Mouse (Mus musculus) embryonic facial prominence, embryonic 14.5 days (tissue): Measurements from ENCODE around the gene Olfr785. TPM values are rescaled to one million over a fixed set of nuclear protein-coding genes. Genes with fewer than 3 reads are reported as not detected.
A peak's percentile ranks its signal among the peaks of the same experiment; 100 is the strongest.
"Not testable (repeated sequence)": the region's sequence is repeated elsewhere in the genome, so short reads cannot be mapped to it uniquely, and the experiment has no call there.

ENCODE experiments used
- ATAC-seq: fragments of 200-750 bp; cut with Nextera tagmentation; 2 replicates; pipeline ENCODE4 v1.8.0; 2017; ENCODE audit warnings: low read depth, moderate number of reproducible peaks, moderate TSS enrichment
- DNase-seq: peaks from one replicate; pipeline ENCODE4 v3.0.0-alpha.2; 2015; ENCODE audit warnings: low spot score
- H3K27ac ChIP-seq: fragments of 300-500 bp; sonication (generic); replicated peaks from 2 replicates; pipeline ENCODE4 v1.5.1; 2014; ENCODE audit warnings: low read depth, mild to moderate bottlenecking, low read length, moderate library complexity
- H3K27me3 ChIP-seq: fragments of 300-500 bp; sonication (generic); replicated peaks from 2 replicates; pipeline ENCODE4 v1.6.1; 2014; ENCODE audit warnings: low read length; ENCODE audit not compliant: control insufficient read depth, insufficient read depth
- H3K36me3 ChIP-seq: fragments of 300-500 bp; sonication (generic); 2 replicates; pipeline ENCODE4 v1.6.1; 2014; ENCODE audit warnings: low read length, mixed read lengths; ENCODE audit not compliant: control insufficient read depth, insufficient read depth
- H3K4me1 ChIP-seq: fragments of 300-500 bp; sonication (generic); 2 replicates; pipeline ENCODE4 v1.6.1; 2014; ENCODE audit warnings: antibody characterized with exemption, low read length; ENCODE audit not compliant: control insufficient read depth, insufficient read depth
- H3K4me2 ChIP-seq: fragments of 300-500 bp; sonication (generic); 2 replicates; pipeline ENCODE4 v1.6.1; 2014; ENCODE audit warnings: low read depth, mild to moderate bottlenecking, low read length, moderate library complexity, mixed read lengths
- H3K4me3 ChIP-seq: fragments of 300-500 bp; sonication (generic); 2 replicates; pipeline ENCODE4 v1.5.1; 2014; ENCODE audit warnings: low read depth, mild to moderate bottlenecking, low read length
- H3K9ac ChIP-seq: fragments of 300-500 bp; sonication (generic); 2 replicates; pipeline ENCODE4 v1.6.1; 2014; ENCODE audit warnings: low read depth, mild to moderate bottlenecking, low read length, moderate library complexity, mixed read lengths
- H3K9me3 ChIP-seq: fragments of 300-500 bp; sonication (generic); 2 replicates; pipeline ENCODE4 v1.6.1; 2016; ENCODE audit warnings: low read length; ENCODE audit not compliant: control insufficient read depth
- WGBS: fragments of 180-500 bp; shearing (Covaris S2); extraction: QIAGEN DNeasy Blood & Tissue Kit; methylation state at CpG from one replicate; pipeline ENCODE4 v1.1.7; 2014; 5-methylcytosine and 5-hydroxymethylcytosine counted together
- polyA plus RNA-seq: library from polyadenylated mRNA; unstranded; fragments of >200 nt; fragmentation: Nextera tagmentation; extraction: Ambion mirVana; gene quantifications from 2 replicates; pipeline ENCODE4 v1.2.1, GENCODE M21; 2014

Gene Olfr785
- not detected in 2 replicates for polyA plus RNA-seq

GRCm38 (mm10) chr10:129405126-129405525, at the start of gene Olfr785:
Gene Olfr785 (plus strand): TSS chr10:129405426.
- Histone ChIP-seq H3K27ac (no peak within 1 kb of the TSS), H3K4me1 (no peaks in the 10 kb centered on the region), H3K27me3 (no peaks in the 10 kb centered on the region), H3K9me3 (no peaks in the 10 kb centered on the region), H3K4me3 (no peak within 1 kb of the TSS), H3K36me3 (no peaks in the 10 kb centered on the region), H3K9ac (no peak within 1 kb of the TSS), H3K4me2 (no peak within 1 kb of the TSS)
- 61% methylated on average over 2 of the region's 2 CpGs for WGBS
- no peak for ATAC-seq
- DNase-seq: no peak

DNA sequence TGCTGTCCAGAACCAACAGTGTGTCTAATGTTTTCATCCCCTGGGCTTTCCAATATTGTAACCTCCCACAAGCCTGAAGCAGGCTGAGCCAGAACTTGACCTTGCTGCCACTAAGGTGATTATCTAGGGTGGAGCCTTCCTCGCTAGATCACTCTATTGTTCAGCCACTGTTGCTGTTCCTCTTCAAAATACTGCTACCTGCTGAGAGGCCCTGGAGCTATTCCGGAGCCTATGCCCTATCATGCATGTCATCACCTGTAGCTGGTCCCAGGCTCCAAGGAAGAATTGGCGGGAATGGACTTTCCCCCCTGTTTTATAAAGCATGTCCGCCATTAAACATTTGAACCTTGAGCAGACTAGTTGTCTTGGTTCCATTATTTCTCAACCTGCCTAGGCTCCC, 48.7 kb upstream of the Olfr785 start:
- H3K9ac ChIP-seq, H3K4me1 ChIP-seq, ATAC-seq, H3K27me3 ChIP-seq, H3K36me3 ChIP-seq, H3K9me3 ChIP-seq, H3K4me3 ChIP-seq, H3K4me2 ChIP-seq, H3K27ac ChIP-seq, DNase-seq: not testable (repeated sequence)
- WGBS: 87% methylated on average over 4 of the region's 4 CpGs

- Histone ChIP-seq H3K36me3 (no peaks in the 10 kb centered on the region), H3K4me3 (no peak overlapping the region), H3K4me1 (no peaks in the 10 kb centered on the region), H3K9ac (no peak overlapping the region), H3K4me2 (no peak overlapping the region), H3K27me3 (no peaks in the 10 kb centered on the region), H3K9me3 (0 out of 2 replicates have a peak, but pooled peaks cover 4% of the 10 kb centered on the region), H3K27ac (no peak overlapping the region)
- DNase-seq: peak; percentile 17
- 67% methylated on average over 5 of the region's 5 CpGs for WGBS
- ATAC-seq: no peak; the same call in 1 of the 2 replicates
These were observed 47.9 kb upstream of the Olfr785 start for GRCm38 (mm10) chr10:129357307-129357706.

GRCm38 (mm10) chr10:129374051-129374450, 31.2 kb upstream of the Olfr785 start:
- not testable (repeated sequence) for DNase-seq, ATAC-seq, H3K36me3 ChIP-seq, H3K4me1 ChIP-seq, H3K9ac ChIP-seq, H3K4me2 ChIP-seq, H3K4me3 ChIP-seq, H3K27me3 ChIP-seq, H3K27ac ChIP-seq, H3K9me3 ChIP-seq
- WGBS: 93% methylated on average over 5 of the region's 5 CpGs

DNA sequence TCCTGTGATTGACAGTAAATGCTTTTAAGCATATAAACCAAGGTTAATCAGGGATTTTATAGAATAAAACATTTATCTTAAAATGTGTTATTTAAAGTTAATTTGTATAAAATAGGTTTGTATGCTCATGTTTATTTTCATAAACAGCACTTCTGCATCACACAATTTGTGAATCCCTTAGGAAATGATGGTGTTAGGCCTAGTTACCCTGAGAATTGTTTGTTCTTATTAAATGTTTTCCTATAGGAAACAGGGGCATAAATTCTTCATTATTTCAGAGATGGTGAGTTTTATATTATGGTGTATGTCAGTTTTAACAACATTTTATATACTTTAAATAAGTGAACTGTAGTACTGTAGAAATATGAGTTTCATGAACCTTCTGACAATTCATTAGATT, 21.4 kb upstream of the Olfr785 start, which contains the start of gene Olfr784:
TSS of gene Olfr784 (plus strand) at position 301 of the 400 bp plus-strand sequence.
- Histone ChIP-seq H3K27me3 (no peaks in the 10 kb centered on the region), H3K4me3 (no peak within 1 kb of the TSS), H3K4me2 (no peak within 1 kb of the TSS), H3K9ac (no peak within 1 kb of the TSS), H3K4me1 (no peaks in the 10 kb centered on the region), H3K27ac (no peak within 1 kb of the TSS), H3K36me3 (no peaks in the 10 kb centered on the region), H3K9me3 (no peaks in the 10 kb centered on the region)
- no peak for ATAC-seq
- DNase-seq: no peak

DNA sequence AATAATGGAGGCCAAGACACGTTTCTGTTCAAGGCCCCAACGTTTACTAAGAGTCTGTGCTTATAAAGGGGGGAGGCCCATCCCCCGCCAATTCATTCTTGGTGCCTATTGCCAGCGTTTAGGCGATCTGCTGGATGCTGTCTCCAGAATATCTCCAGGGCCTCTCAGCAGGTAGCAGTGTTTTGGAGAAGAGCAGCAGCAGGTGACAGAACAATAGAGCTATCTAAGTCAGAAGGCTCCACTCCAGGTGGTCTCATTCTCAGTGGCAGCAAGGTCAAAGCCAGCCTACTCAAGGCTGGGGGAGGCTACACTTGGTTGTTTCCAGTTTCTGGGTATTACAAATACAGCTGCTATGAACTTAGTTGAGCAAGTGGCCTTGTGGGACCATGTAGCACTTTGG, 4.3 kb upstream of the Olfr785 start:
- DNase-seq (no peak), ATAC-seq (no peak)
- Histone ChIP-seq H3K27ac (no peak overlapping the region), H3K4me2 (no peak overlapping the region), H3K9ac (no peak overlapping the region), H3K27me3 (no peaks in the 10 kb centered on the region), H3K36me3 (no peaks in the 10 kb centered on the region), H3K4me1 (no peaks in the 10 kb centered on the region), H3K4me3 (no peak overlapping the region), H3K9me3 (0 out of 2 replicates have a peak, but pooled peaks cover 3% of the 10 kb centered on the region)
- 42% methylated on average over 5 of the region's 5 CpGs for WGBS

GRCm38 (mm10) chr10:129427006-129427405, 21.8 kb downstream of the Olfr785 start, which contains the start of gene Olfr786:
Gene Olfr786 (plus strand): TSS chr10:129427306.
- Histone ChIP-seq H3K4me3 (no peak within 1 kb of the TSS), H3K4me2 (no peak within 1 kb of the TSS), H3K4me1 (no peaks in the 10 kb centered on the region), H3K9ac (no peak within 1 kb of the TSS), H3K9me3 (no peaks in the 10 kb centered on the region), H3K36me3 (no peaks in the 10 kb centered on the region), H3K27ac (no peak within 1 kb of the TSS), H3K27me3 (no peaks in the 10 kb centered on the region)
- DNase-seq (no peak), ATAC-seq (no peak)

Other genes starting within 250 kb of the Olfr785 start
- gene Olfr771, start 240.7 kb upstream of the Olfr785 start, polyA plus RNA-seq: not detected in 2 replicates
- not detected in 2 replicates for gene Olfr772, start 227.5 kb upstream of the Olfr785 start, polyA plus RNA-seq
- gene Olfr773, start 218.0 kb upstream of the Olfr785 start, polyA plus RNA-seq: not detected in 2 replicates
- not detected in 2 replicates for gene Olfr774, start 169.2 kb upstream of the Olfr785 start, polyA plus RNA-seq
- not detected in 2 replicates for gene Olfr775, start 157.0 kb upstream of the Olfr785 start, polyA plus RNA-seq
- gene Olfr776, start 146.3 kb upstream of the Olfr785 start, polyA plus RNA-seq: 0.08 TPM in 1 of 2 replicates, not detected in the other
- gene Olfr777, start 133.9 kb upstream of the Olfr785 start, polyA plus RNA-seq: not detected in 2 replicates
- not detected in 2 replicates for gene Olfr780, start 87.3 kb upstream of the Olfr785 start, polyA plus RNA-seq
- not detected in 2 replicates for gene Olfr781, start 76.6 kb upstream of the Olfr785 start, polyA plus RNA-seq
- gene Olfr782, start 56.6 kb upstream of the Olfr785 start, polyA plus RNA-seq: not detected in 2 replicates
- gene Olfr784, start 21.3 kb upstream of the Olfr785 start, polyA plus RNA-seq: 0.14 TPM in 1 of 2 replicates, not detected in the other
- not detected in 2 replicates for gene Olfr786, start 21.9 kb downstream of the Olfr785 start, polyA plus RNA-seq
- gene Olfr787, start 56.4 kb downstream of the Olfr785 start, polyA plus RNA-seq: not detected in 2 replicates
- gene Olfr788, start 65.6 kb downstream of the Olfr785 start, polyA plus RNA-seq: not detected in 2 replicates
- not detected in 2 replicates for gene Olfr789, start 79.3 kb downstream of the Olfr785 start, polyA plus RNA-seq
- gene Olfr790, start 93.1 kb downstream of the Olfr785 start, polyA plus RNA-seq: not detected in 2 replicates
- gene Olfr791, start 116.4 kb downstream of the Olfr785 start, polyA plus RNA-seq: not detected in 2 replicates
- gene Olfr792, start 133.7 kb downstream of the Olfr785 start, polyA plus RNA-seq: not detected in 2 replicates
- not detected in 2 replicates for gene Olfr794, start 162.2 kb downstream of the Olfr785 start, polyA plus RNA-seq
- gene Olfr796, start 207.1 kb downstream of the Olfr785 start, polyA plus RNA-seq: not detected in 2 replicates
- gene Olfr798, start 222.5 kb downstream of the Olfr785 start, polyA plus RNA-seq: not detected in 2 replicates
- not detected in 2 replicates for gene Olfr799, start 232.1 kb downstream of the Olfr785 start, polyA plus RNA-seq